Mouse (Mus musculus) cerebellum, postnatal 36 days (tissue): ENCODE data around the gene Tvp23a.

Experiments used
- DNase-seq, 2 experiments: peaks; one replicate each; pipeline ENCODE4 v3.0.0; 2021 to 2022; ENCODE audit warnings: mixed read lengths in 2 of 2

Gene Tvp23a

DNA sequence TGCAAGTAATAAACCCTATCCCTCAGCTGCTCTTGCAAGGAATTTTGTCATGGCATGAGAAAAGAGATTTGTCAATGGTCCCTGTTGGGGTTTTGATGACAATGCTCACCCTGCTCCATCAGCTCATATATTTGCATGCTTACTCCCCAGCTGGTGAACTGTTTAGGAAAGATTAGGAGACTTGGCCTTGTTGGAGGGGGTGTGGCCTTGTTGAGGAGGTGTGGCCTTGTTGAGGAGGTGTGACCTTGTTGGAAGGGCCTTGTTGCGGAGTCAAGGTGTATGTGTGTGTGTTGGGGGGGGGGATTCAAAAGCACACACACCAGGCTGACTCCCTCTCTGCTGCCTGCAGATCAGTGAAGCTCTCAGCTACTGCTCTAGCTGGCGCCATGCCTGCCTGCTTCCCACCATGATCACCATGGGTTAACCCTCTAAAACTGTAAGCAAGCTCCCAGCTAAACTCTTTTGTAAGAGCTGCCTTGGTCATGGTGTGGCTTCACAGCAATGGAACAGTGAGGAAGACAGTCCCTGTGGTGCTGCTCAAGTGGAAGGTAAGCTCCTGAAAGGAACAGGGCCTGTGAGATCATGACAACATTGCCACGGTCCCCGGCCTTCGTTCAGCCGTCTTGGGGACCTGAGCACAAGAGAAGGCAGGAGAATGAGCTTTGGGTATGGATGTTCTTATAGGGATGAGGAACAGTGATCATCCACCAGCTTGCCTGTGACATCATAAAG is 58.4 kb downstream of the Tvp23a start:
- DNase-seq, result no peak

DNA sequence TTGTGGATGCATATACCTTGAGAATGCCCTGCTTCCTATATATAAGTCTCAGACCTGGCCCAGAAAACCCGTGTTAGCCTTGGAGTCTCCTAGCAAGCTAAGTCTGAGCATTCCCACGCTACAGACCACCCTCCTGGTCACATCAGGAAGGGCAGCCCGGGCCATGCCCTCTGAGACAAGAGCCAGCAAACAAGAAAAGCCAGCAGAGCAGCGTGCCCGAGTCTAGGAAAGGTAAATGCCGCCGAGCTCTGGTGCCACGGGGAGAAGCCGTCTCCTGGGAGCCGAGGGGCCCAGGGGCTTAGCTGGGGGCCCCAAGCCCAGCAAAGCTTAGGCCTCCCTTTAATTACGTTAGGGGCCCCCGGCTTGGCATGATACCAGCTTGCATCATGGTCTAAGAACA is 61.9 kb downstream of the Tvp23a start:
- DNase-seq, result no peak

GRCm38 (mm10) chr16:10384544-10384943 is 62.6 kb downstream of the Tvp23a start:
- no peak for DNase-seq

- no peak for DNase-seq
These were observed 63.1 kb downstream of the Tvp23a start for GRCm38 (mm10) chr16:10384060-10384497.

- no peak for DNase-seq
These were observed 67.6 kb downstream of the Tvp23a start for GRCm38 (mm10) chr16:10379531-10379930.

GRCm38 (mm10) chr16:10377286-10377685 is 69.9 kb downstream of the Tvp23a start:
- no peak for DNase-seq

DNA sequence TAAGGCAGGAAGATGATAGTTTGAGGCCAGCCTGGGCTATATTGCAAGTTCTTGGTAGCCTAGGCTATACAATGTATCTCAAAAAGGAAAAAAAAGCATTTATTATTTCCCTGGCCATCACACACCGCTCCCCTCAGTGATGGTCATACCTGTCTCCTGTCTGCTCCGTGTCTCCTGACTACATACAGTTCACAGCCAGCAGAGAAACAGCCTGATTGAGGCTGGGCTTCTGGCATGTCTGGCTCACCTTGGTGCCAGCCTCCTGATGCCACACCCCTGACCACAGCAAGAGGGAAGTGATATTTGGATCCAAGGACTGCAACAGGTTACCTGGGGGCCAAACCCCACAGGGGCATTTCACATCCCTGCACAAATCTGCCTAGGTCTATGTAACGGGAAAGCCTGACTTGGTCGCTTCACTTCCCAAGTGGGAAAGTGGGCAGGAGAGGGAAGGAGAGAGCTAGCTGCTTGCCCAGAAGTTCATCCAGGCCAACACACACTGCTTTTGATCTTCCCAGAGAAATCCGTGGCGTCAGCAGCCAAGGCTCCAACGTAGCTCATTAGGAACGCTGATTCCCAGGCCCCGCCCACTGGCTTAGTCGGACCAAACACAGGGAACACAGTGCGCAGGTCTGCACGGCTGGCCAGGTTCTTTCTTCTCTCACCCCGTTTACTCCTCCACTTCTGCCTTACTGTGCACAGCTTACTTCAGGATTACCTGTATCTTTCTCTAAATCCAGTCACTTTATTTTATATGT is 72.7 kb downstream of the Tvp23a start:
- DNase-seq, result peak; percentile 18 to 23

- no peak for DNase-seq
These were observed 74.8 kb downstream of the Tvp23a start for GRCm38 (mm10) chr16:10372372-10372771.
